Mouse (Mus musculus) embryonic facial prominence, embryonic 15.5 days (tissue): ENCODE data around the gene Mylk. TPM values are rescaled to one million over a fixed set of nuclear protein-coding genes. Genes with fewer than 3 reads are reported as not detected.
A peak's percentile ranks its signal among the peaks of the same experiment; 100 is the strongest.

Experiments
- ATAC-seq: fragments of 200-750 bp; cut with Nextera tagmentation; 2 replicates; pipeline ENCODE4 v1.8.0; 2017; ENCODE audit warnings: low read depth, moderate TSS enrichment; ENCODE audit not compliant: insufficient number of reproducible peaks, low FRiP score, low TSS enrichment
- H3K27ac ChIP-seq: fragments of 300-500 bp; sonication (generic); replicated peaks from 2 replicates; pipeline ENCODE4 v1.5.1; 2015; ENCODE audit warnings: mild to moderate bottlenecking, inconsistent platforms
- H3K27me3 ChIP-seq: fragments of 300-500 bp; sonication (generic); 2 replicates; pipeline ENCODE4 v1.6.1; 2015; ENCODE audit warnings: inconsistent platforms
- H3K36me3 ChIP-seq: fragments of 300-500 bp; sonication (generic); 2 replicates; pipeline ENCODE4 v1.6.1; 2015; ENCODE audit warnings: mild to moderate bottlenecking, inconsistent platforms
- H3K4me1 ChIP-seq: fragments of 300-500 bp; sonication (generic); 2 replicates; pipeline ENCODE4 v1.6.1; 2015; ENCODE audit warnings: inconsistent platforms
- H3K4me2 ChIP-seq: fragments of 300-500 bp; sonication (generic); replicated peaks from 2 replicates; pipeline ENCODE4 v1.6.1; 2015; ENCODE audit warnings: mild to moderate bottlenecking, inconsistent platforms
- H3K4me3 ChIP-seq: fragments of 300-500 bp; sonication (generic); replicated peaks from 2 replicates; pipeline ENCODE4 v1.5.1; 2015; ENCODE audit warnings: mild to moderate bottlenecking, inconsistent platforms
- H3K9ac ChIP-seq: fragments of 300-500 bp; sonication (generic); 2 replicates; pipeline ENCODE4 v1.6.1; 2015; ENCODE audit warnings: inconsistent platforms
- H3K9me3 ChIP-seq: fragments of 300-500 bp; sonication (generic); replicated peaks from 2 replicates; pipeline ENCODE4 v1.6.1; 2016; ENCODE audit warnings: inconsistent platforms
- WGBS: fragments of 180-500 bp; shearing (Covaris S2); methylation state at CpG from one replicate; pipeline ENCODE4 v1.1.7; 2015; 5-methylcytosine and 5-hydroxymethylcytosine counted together
- polyA plus RNA-seq: library from polyadenylated mRNA; unstranded; fragments of >200 nt; fragmentation: Nextera tagmentation; extraction: Ambion mirVana; gene quantifications from 2 replicates; pipeline ENCODE4 v1.2.1, GENCODE M21; 2015

Mylk gene
- polyA plus RNA-seq, 1 experiment from 2014 or later, result 28.1 TPM

DNA sequence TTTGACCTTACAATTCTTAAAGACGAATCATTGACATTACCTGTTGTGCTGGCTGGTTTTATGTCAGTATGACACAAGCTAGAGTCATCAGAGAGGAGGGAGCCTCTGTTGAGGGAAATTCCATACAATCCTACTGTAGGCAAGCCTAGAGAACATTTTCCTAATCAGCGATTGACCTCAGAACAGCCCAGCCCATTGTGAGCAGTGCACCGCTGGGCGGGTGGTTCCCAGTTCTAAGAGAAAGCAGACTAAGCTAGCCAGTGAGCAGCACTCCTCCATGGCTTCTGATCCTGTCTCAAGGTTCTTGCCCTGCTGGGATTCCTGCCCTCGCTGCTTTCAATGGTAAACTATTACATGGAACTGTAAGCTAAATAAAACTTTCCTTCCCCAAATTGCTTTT is 259.3 kb downstream of the Mylk start:
- WGBS, result 63% methylated on average over 5 of the region's 5 CpGs

DNA sequence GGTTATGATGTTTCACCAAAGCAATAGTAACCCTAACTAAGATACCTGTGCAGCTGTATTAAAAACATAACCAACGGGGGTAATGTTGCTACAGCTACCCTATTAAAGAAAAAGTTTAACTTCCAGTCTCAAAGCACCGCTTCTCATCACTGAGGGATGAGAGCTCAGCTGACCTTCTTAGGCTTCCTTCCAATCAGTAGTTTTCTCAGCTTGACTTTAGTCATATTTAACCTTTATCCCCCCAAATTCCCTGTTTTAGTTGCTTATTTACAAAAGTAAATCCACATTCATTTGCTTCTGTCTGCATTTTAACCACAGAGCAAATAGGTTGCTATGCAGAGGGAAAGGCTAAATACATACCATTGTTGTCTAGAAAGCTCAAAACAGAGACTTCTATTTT is 259.7 kb downstream of the Mylk start:
- no peak overlapping the region for H3K4me3 ChIP-seq
- H3K9me3 ChIP-seq, result no peaks in the 10 kb centered on the region
- no peaks in the 10 kb centered on the region for H3K27me3 ChIP-seq
- no peaks in the 10 kb centered on the region for H3K36me3 ChIP-seq
- no peak overlapping the region for H3K4me2 ChIP-seq
- ATAC-seq, result no peak
- no peak overlapping the region for H3K27ac ChIP-seq
- WGBS, result 81% methylated on average over 2 of the region's 2 CpGs
- H3K4me1 ChIP-seq, result peaks cover 12% of the 10 kb centered on the region
- no peak overlapping the region for H3K9ac ChIP-seq

More for the DNA sequence above, 259.3 kb downstream of the Mylk start:
- peaks cover 13% of the 10 kb centered on the region for H3K4me1 ChIP-seq
- H3K36me3 ChIP-seq, result no peaks in the 10 kb centered on the region
- H3K4me3 ChIP-seq, result no peak overlapping the region
- H3K9me3 ChIP-seq, result no peaks in the 10 kb centered on the region
- no peak overlapping the region for H3K27ac ChIP-seq
- H3K4me2 ChIP-seq, result no peak overlapping the region
- H3K9ac ChIP-seq, result no peak overlapping the region
- ATAC-seq, result no peak
- H3K27me3 ChIP-seq, result no peaks in the 10 kb centered on the region

- no peak for ATAC-seq
- WGBS, result 84% methylated on average over 5 of the region's 5 CpGs
- H3K4me2 ChIP-seq, result no peak overlapping the region
- H3K27ac ChIP-seq, result no peak overlapping the region
- peaks cover 3% of the 10 kb centered on the region for H3K4me1 ChIP-seq
- no peaks in the 10 kb centered on the region for H3K27me3 ChIP-seq
- H3K9me3 ChIP-seq, result no peaks in the 10 kb centered on the region
- no peaks in the 10 kb centered on the region for H3K36me3 ChIP-seq
- H3K9ac ChIP-seq, result no peak overlapping the region
- no peak overlapping the region for H3K4me3 ChIP-seq
Measured at GRCm38 (mm10) chr16:35006251-35006650, 261.2 kb downstream of the Mylk start.

DNA sequence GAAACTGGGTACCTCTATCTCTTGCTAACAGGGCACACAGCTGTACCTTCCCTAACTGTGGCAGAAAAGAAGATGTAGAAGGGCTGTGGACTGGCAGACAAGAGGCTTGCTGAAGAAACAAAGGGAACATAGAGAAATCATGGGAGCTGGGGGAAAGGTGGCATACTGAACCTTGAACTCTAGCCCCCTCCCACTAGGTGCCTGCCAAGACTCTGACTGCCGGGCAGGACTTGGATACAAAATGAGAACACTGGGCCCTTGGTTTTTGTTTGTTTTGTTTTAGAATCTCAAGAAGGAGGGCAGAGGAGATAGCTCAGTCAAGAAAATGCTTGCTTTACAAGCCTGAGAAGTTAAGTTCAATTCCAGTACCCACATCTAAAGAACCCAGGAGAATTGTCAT is 262.4 kb downstream of the Mylk start:
- Histone ChIP-seq H3K27me3 (no peaks in the 10 kb centered on the region), H3K9me3 (no peaks in the 10 kb centered on the region)

GRCm38 (mm10) chr16:35008447-35008846 is 263.4 kb downstream of the Mylk start:
- H3K9ac ChIP-seq, result no peak overlapping the region
- no peak overlapping the region for H3K4me3 ChIP-seq
- H3K4me2 ChIP-seq, result no peak overlapping the region
- no peaks in the 10 kb centered on the region for H3K4me1 ChIP-seq
- H3K36me3 ChIP-seq, result no peaks in the 10 kb centered on the region
- H3K27ac ChIP-seq, result no peak overlapping the region
- no peaks in the 10 kb centered on the region for H3K27me3 ChIP-seq
- ATAC-seq, result no peak
- H3K9me3 ChIP-seq, result no peaks in the 10 kb centered on the region

More for the DNA sequence above, 262.4 kb downstream of the Mylk start:
- no peak overlapping the region for H3K4me2 ChIP-seq
- no peak overlapping the region for H3K9ac ChIP-seq
- H3K27ac ChIP-seq, result no peak overlapping the region
- H3K4me3 ChIP-seq, result no peak overlapping the region
- WGBS, result 50% methylated on average over 1 of the region's 1 CpGs
- no peak for ATAC-seq
- H3K4me1 ChIP-seq, result no peaks in the 10 kb centered on the region
- H3K36me3 ChIP-seq, result no peaks in the 10 kb centered on the region

DNA sequence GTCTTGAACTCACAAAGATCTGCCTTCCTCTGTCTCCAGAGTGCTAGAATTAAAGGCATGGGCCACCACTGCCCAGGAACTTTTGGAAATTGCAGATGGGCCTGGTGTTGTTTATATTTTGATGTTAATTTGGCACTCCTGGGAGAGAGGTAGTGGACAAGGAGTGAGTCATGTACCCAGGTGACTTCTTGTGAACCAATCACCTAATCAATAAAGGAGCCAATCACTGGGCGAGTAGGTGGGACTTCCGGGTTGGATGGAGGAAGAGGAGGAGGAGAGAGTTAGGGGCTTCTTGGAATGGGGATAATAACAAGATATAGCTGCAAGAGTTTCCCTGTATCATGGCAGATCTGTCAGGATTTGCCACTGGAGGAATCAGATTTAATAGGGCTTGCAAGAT is 268.5 kb downstream of the Mylk start:
- Histone ChIP-seq H3K9me3 (no peaks in the 10 kb centered on the region), H3K4me2 (no peak overlapping the region)

DNA sequence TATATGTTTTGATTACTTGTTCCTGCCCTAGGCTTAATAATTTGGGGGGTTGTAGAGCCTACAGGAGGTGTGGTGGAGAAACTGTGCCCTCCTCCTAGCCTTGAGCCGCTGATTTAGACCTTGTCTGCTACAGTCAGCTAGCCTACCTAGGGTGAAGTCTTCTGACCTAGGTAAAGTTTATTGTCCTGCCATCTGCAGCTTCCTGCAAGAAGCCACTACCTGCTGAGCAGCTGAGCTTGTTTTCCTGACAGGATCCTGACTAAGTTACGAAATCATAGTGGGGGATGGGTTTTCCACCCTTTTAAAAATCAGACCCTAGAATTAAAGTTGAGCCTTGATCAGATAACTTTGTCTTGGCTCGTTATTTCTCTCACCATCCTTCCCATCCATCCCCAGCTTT is 271.5 kb downstream of the Mylk start:
- Histone ChIP-seq H3K36me3 (no peaks in the 10 kb centered on the region), H3K4me2 (no peak overlapping the region), H3K4me3 (no peak overlapping the region), H3K9ac (no peak overlapping the region), H3K4me1 (no peaks in the 10 kb centered on the region), H3K27me3 (peaks cover 16% of the 10 kb centered on the region), H3K27ac (no peak overlapping the region), H3K9me3 (no peaks in the 10 kb centered on the region)
- no peak for ATAC-seq
- 63% methylated on average over 3 of the region's 3 CpGs for WGBS

More for the DNA sequence above, 268.5 kb downstream of the Mylk start:
- Histone ChIP-seq H3K4me1 (no peaks in the 10 kb centered on the region), H3K27ac (no peak overlapping the region), H3K9ac (no peak overlapping the region), H3K36me3 (no peaks in the 10 kb centered on the region), H3K4me3 (no peak overlapping the region), H3K27me3 (peaks cover 3% of the 10 kb centered on the region; the same call in 1 of the 2 replicates)
- 84% methylated on average over 2 of the region's 2 CpGs for WGBS
- ATAC-seq, result no peak

- no peak for ATAC-seq
- no peak overlapping the region for H3K4me2 ChIP-seq
- H3K27me3 ChIP-seq, result peaks cover 16% of the 10 kb centered on the region
- no peak overlapping the region for H3K27ac ChIP-seq
- H3K4me3 ChIP-seq, result no peak overlapping the region
- no peak overlapping the region for H3K9ac ChIP-seq
- no peaks in the 10 kb centered on the region; the same call in 1 of the 2 replicates for H3K4me1 ChIP-seq
- WGBS, result 73% methylated on average over 1 of the region's 1 CpGs
- H3K36me3 ChIP-seq, result no peaks in the 10 kb centered on the region
- no peaks in the 10 kb centered on the region for H3K9me3 ChIP-seq
Measured at GRCm38 (mm10) chr16:35018470-35018974, 273.5 kb downstream of the Mylk start.

- Histone ChIP-seq H3K9ac (no peak overlapping the region), H3K4me2 (peak overlapping the region; percentile 65), H3K9me3 (no peaks in the 10 kb centered on the region), H3K4me1 (no peaks in the 10 kb centered on the region; the same call in 1 of the 2 replicates), H3K4me3 (peak overlapping the region; percentile 97), H3K27ac (no peak overlapping the region), H3K36me3 (0 out of 2 replicates have a peak, but pooled peaks cover 3% of the 10 kb centered on the region), H3K27me3 (peaks cover 16% of the 10 kb centered on the region)
- ATAC-seq, result no peak
- WGBS, result 44% methylated on average over 5 of the region's 5 CpGs
Measured at GRCm38 (mm10) chr16:35021903-35022241, 276.9 kb downstream of the Mylk start.

GRCm38 (mm10) chr16:35022242-35023137 is 277.5 kb downstream of the Mylk start, which contains the start of gene Hacd2:
Hacd2 (plus strand) TSS chr16:35022428.
- Histone ChIP-seq H3K4me2 (peak within 1 kb of the TSS; percentile 65), H3K27me3 (peaks cover 16% of the 10 kb centered on the region), H3K27ac (peak within 1 kb of the TSS; percentile 74), H3K9ac (peak within 1 kb of the TSS; percentile 85), H3K4me1 (no peaks in the 10 kb centered on the region; the same call in 1 of the 2 replicates), H3K36me3 (0 out of 2 replicates have a peak, but pooled peaks cover 3% of the 10 kb centered on the region), H3K4me3 (peak within 1 kb of the TSS; percentile 97), H3K9me3 (no peaks in the 10 kb centered on the region)
- peak; percentile 99 for ATAC-seq
- WGBS, result under 1% methylated on average over 95 of the region's 97 CpGs

GRCm38 (mm10) chr16:35023138-35023735 is 278.2 kb downstream of the Mylk start:
- Histone ChIP-seq H3K27ac (peak overlapping the region; percentile 74; the same call in 1 of the 2 replicates), H3K9me3 (no peaks in the 10 kb centered on the region)
- 10% methylated on average over 8 of the region's 8 CpGs for WGBS

More at GRCm38 (mm10) chr16:35023138-35023735, 278.2 kb downstream of the Mylk start:
- Histone ChIP-seq H3K27me3 (peaks cover 16% of the 10 kb centered on the region), H3K36me3 (0 out of 2 replicates have a peak, but pooled peaks cover 3% of the 10 kb centered on the region), H3K9ac (peak overlapping the region; percentile 85), H3K4me2 (peak overlapping the region; percentile 65), H3K4me3 (peak overlapping the region; percentile 97), H3K4me1 (no peaks in the 10 kb centered on the region; the same call in 1 of the 2 replicates)
- ATAC-seq, result no peak
